Mouse (Mus musculus) neural tube, embryonic 10.5 days (tissue): Measurements from ENCODE around the gene 9430015G10Rik.

Source experiments
- DNase-seq: peaks from one replicate; pipeline ENCODE4 v3.0.0-alpha.2; 2017; ENCODE audit warnings: low spot score; ENCODE audit errors: extremely low spot score

Gene 9430015G10Rik

GRCm38 (mm10) chr4:156169129-156169528, 59.3 kb downstream of the 9430015G10Rik start:
- no peak for DNase-seq

GRCm38 (mm10) chr4:156171828-156172227, 62.0 kb downstream of the 9430015G10Rik start:
- DNase-seq: no peak
